Mouse (Mus musculus): ENCODE results near the gene Aunip.

- no peak for TF ChIP-seq POLR2AphosphoS2 (IDR thresholded peaks at IDR 0.05; ENCODE audit: insufficient read length, low read depth)
- peak in 1 of 3 experiments; percentile 11 for TF ChIP-seq MYOG (IDR thresholded peaks at IDR 0.05; ENCODE audit: control insufficient read depth in 1 of 3, insufficient read depth in 1 of 3, insufficient read length in 2 of 3, low read depth in 2 of 3)
- TF ChIP-seq CEBPB (IDR thresholded peaks at IDR 0.05; ENCODE audit: insufficient read depth, poor library complexity, severe bottlenecking): no peak
- TF ChIP-seq MYOD1 (IDR thresholded peaks at IDR 0.05; ENCODE audit: control insufficient read depth in 1 of 3, insufficient read length in 2 of 3, low read depth in 2 of 3): peak; percentile 79 to 95 (median 91)
- TF ChIP-seq TCF12 (IDR thresholded peaks at IDR 0.05; ENCODE audit: insufficient read depth, poor library complexity, severe bottlenecking): peak; percentile 58
Measured at GRCm38 (mm10) chr4:134535787-134536151, 25.0 kb downstream of the Aunip start.

Measured in myocyte (in vitro differentiated cells).